Mouse (Mus musculus): ENCODE measurements around the gene Serpina3n.

DNA sequence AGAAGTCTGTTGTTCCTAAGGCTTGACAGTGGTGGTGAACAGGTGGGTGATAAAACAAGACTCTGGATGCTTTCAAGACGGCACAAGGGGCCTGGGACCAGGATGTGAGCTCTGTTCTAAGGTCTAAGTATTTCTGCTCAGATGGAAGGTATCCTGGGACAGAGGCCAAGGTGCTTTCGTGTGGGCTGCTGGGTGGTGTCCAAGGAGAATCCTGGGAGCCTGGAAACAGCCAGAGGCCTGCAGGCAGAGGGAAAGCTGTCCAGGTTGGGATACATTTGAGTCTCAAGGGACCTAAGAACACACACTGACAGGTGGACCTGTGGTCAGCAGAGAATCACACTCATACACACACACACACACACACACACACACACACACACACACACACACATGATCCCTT, 8.0 kb downstream of the Serpina3n start:
- no peak for TF ChIP-seq CTCF (IDR thresholded peaks at IDR 0.05; ENCODE audit: borderline replicate concordance, insufficient read depth, low read depth, low read length)
- no peak for TF ChIP-seq POLR2A (IDR thresholded peaks at IDR 0.05; ENCODE audit: borderline replicate concordance, insufficient read depth, low read length)

All from cerebellum, adult 2 months (tissue).